Mouse (Mus musculus): ENCODE measurements at regions not wholly inside any gene's neighbourhood (a gene's known extent, or its start where the extent isn't known, plus 50 kb on each side); places are given as distances from the start of the nearest gene placed in this dataset.
A peak's percentile ranks its signal among the peaks of the same experiment; 100 is the strongest.

GRCm38 (mm10) chr8:34455376-34455775, 343.8 kb upstream of the Gm10131 start:
- TF ChIP-seq CEBPB (IDR thresholded peaks at IDR 0.05; ENCODE audit: insufficient read depth, poor library complexity, severe bottlenecking) (no peak), POLR2AphosphoS2 (IDR thresholded peaks at IDR 0.05; ENCODE audit: insufficient read length, low read depth) (no peak), POLR2A (IDR thresholded peaks at IDR 0.05; ENCODE audit: insufficient read length, low read depth) (no peak), MAX (IDR thresholded peaks at IDR 0.05; ENCODE audit: low read depth) (no peak), TCF12 (IDR thresholded peaks at IDR 0.05; ENCODE audit: insufficient read depth, poor library complexity, severe bottlenecking) (no peak), USF1 (IDR thresholded peaks at IDR 0.05; ENCODE audit: low read depth) (no peak), MYOG (IDR thresholded peaks at IDR 0.05; ENCODE audit: control insufficient read depth in 1 of 3, insufficient read depth in 1 of 3, insufficient read length in 2 of 3, low read depth in 2 of 3) (peak in 1 of 3 experiments; percentile 10), SRF (IDR thresholded peaks at IDR 0.05; ENCODE audit: control insufficient read depth, insufficient read length, low read depth) (no peak), REST (IDR thresholded peaks at IDR 0.05; ENCODE audit: insufficient read depth, insufficient read length) (no peak)
